Mouse (Mus musculus): ENCODE data around the gene Rasa2.

GRCm38 (mm10) chr9:96493212-96493611 is 138.2 kb downstream of the Rasa2 start:
- no peak for TF ChIP-seq POLR2A (IDR thresholded peaks at IDR 0.05; ENCODE audit: low read depth, low read length)
- TF ChIP-seq CTCF (IDR thresholded peaks at IDR 0.05; ENCODE audit: extremely low read depth, insufficient read depth, insufficient read length, insufficient replicate concordance), result no peak

All from spleen, adult 2 months (tissue).